Mouse (Mus musculus): Measurements from ENCODE around the gene Nfe2l1.
"Not testable (repeated sequence)": the region's sequence is repeated elsewhere in the genome, so short reads cannot be mapped to it uniquely, and the experiment has no call there.

GRCm38 (mm10) chr11:96778061-96778627, 51.6 kb downstream of the Nfe2l1 start:
- not testable (repeated sequence) for TF ChIP-seq CTCF (conservative IDR thresholded peaks at IDR 0.05; ENCODE audit: insufficient read depth, insufficient read length, low read depth, low read length); POLR2A (IDR thresholded peaks at IDR 0.05; ENCODE audit: low read depth, low read length)

Data from kidney, adult 2 months (tissue).